Mouse (Mus musculus): Measurements from ENCODE around the gene Cenpf.

Gene Cenpf

GRCm38 (mm10) chr1:189687654-189688387, at the start of gene Cenpf:
Cenpf (minus strand) TSS chr1:189688086.
- peak; percentile 94 for DNase-seq

GRCm38 (mm10) chr1:189732156-189732555, 44.3 kb upstream of the Cenpf start:
- no peak for DNase-seq

- no peak for DNase-seq
These were observed 43.8 kb upstream of the Cenpf start for GRCm38 (mm10) chr1:189731697-189732096.

GRCm38 (mm10) chr1:189729141-189729815, 41.4 kb upstream of the Cenpf start:
- no peak for DNase-seq

GRCm38 (mm10) chr1:189728784-189729115, 40.9 kb upstream of the Cenpf start:
- DNase-seq, result no peak

GRCm38 (mm10) chr1:189727884-189728783, 40.2 kb upstream of the Cenpf start, which contains the start of gene Ptpn14:
Ptpn14 (plus strand) TSS chr1:189728268.
- DNase-seq, result peak; percentile 47 to 49

GRCm38 (mm10) chr1:189727346-189727883, 39.5 kb upstream of the Cenpf start:
- peak; percentile 13 to 23 for DNase-seq

GRCm38 (mm10) chr1:189726121-189726520, 38.2 kb upstream of the Cenpf start:
- DNase-seq, result no peak

- no peak for DNase-seq
These were observed 30.7 kb upstream of the Cenpf start for GRCm38 (mm10) chr1:189718600-189718999.

- DNase-seq, result no peak
These were observed 29.7 kb upstream of the Cenpf start for GRCm38 (mm10) chr1:189717546-189717945.

- DNase-seq, result no peak
These were observed 28.3 kb upstream of the Cenpf start for GRCm38 (mm10) chr1:189715915-189716797.

GRCm38 (mm10) chr1:189709001-189709400, 21.1 kb upstream of the Cenpf start:
- DNase-seq, result no peak

GRCm38 (mm10) chr1:189707419-189707818, 19.5 kb upstream of the Cenpf start:
- DNase-seq, result no peak

GRCm38 (mm10) chr1:189707014-189707413, 19.1 kb upstream of the Cenpf start:
- no peak for DNase-seq

- DNase-seq, result no peak
These were observed 18.3 kb upstream of the Cenpf start for GRCm38 (mm10) chr1:189706040-189706645.

GRCm38 (mm10) chr1:189703591-189703990, 15.7 kb upstream of the Cenpf start:
- DNase-seq, result no peak

GRCm38 (mm10) chr1:189703156-189703555, 15.3 kb upstream of the Cenpf start:
- DNase-seq, result peak in 1 of 2 experiments; percentile 21

GRCm38 (mm10) chr1:189700990-189701389, 13.1 kb upstream of the Cenpf start:
- peak in 1 of 2 experiments; percentile 52 for DNase-seq

- no peak for DNase-seq
These were observed 12.3 kb upstream of the Cenpf start for GRCm38 (mm10) chr1:189700186-189700585.

- DNase-seq, result no peak
These were observed 10.5 kb upstream of the Cenpf start for GRCm38 (mm10) chr1:189698416-189698815.

- no peak for DNase-seq
These were observed 7.4 kb upstream of the Cenpf start for GRCm38 (mm10) chr1:189695321-189695720.

All from spleen, adult 18-20 months (tissue).